Mouse (Mus musculus): ENCODE results near the gene Dmkn.

Dmkn gene

DNA sequence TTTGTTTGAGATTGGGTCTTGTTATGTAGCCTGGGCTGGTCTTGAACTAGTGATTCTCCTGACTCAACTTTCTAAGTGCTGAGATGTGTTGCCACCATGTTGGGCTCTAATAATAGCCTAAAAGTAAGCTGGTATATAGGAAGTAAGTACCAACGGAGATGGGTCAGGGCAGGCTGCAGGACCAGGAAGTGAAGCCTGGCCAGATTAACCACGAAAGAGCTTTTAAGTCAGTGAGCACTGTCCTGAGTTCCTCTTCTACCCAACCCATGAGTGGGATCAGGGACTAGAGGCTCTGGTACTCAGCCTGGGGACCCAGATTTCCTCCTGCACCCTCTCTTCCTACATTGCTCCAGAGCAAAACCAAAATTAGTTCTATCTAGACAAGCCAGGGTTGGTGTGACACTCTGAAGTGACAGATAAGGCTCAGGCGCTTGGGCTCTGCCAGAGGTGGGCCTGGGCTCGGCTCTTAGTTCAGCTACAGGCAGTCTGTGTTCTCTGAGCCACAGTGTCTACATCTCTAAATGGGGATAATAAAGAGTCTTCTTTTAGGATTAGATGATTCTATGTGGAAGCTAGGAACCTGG lies 1.7 kb upstream of the Dmkn start:
- DNase-seq (ENCODE audit: low spot score): no peak

DNA sequence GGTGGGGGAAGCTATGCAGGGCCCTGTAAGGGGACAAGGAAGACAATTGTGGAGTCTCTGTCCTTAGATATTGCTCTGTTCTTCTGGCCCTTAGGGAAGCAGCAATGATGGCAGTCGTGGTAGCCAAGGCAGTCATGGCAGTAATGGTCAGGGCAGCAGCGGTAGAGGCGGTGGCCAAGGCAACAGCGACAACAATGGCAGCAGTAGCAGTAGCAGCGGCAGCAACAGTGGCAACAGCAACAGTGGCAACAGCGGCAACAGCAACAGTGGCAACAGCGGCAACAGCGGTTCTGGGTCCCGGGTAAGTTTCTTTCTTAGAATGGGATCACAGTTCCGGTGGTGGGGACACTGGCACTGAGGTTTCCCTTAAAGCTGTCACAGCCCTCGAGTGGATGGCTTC lies 1.6 kb downstream of the Dmkn start:
- no peak for DNase-seq (ENCODE audit: low spot score)

DNA sequence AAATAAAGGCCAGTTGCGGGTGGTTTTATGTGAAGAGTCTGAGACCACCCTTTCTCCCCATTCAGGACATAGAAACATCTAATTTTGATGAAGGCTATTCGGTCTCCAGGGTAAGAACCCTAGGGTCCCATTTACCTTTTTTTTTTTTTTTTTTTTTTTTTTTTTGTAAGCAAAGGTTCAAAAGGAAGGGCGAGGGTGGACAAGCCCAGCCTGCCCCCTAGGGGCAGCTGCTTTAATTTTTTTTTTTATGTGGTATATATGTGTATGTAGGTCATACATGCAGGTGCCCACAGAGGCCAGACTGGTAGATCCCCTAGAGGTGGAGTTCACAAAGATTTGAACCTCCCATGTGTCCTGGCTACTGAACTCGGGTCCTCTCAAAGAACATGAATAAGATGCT lies 2.9 kb downstream of the Dmkn start:
- no peak for DNase-seq (ENCODE audit: low spot score)

DNA sequence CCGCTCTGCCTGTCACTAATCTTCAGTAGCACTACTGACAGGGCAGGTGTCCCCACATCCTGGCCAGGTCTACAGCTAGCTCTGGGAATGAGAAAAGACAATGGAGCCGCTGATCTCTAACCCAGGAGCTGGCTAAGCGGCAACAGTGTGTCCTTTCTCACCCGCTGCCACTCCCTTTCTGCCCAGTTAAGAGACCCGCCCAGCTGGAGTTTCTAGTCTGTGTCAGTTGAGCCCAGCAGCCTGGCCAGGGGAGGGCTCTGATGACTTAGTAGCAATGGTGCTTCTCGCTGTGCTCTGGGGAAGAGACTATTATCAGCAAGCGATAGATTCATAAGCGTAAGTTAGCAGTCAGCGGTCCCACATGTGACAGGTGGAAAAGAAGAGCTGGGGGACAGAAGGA lies 5.7 kb downstream of the Dmkn start:
- DNase-seq (ENCODE audit: low spot score): no peak

DNA sequence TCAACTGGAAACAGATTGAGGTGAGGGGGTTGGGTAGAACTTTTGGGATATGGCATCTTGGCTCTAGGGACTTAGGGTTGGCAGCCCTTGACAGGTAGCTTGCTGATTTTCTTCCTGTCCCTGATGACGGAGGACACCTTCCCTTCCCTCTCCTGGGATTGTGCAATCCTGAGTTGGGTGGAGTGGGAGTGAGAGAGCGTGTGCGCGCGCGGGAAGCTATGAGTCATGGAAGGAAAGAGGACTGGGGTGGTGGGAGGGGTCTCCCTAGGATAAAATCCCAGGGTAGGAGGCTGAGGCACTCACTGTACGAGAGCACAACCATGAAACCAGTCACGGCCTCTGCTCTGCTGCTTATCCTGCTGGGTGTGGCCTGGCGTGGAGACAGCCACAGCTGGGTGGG lies 12.5 kb downstream of the Dmkn start:
- no peak for DNase-seq (ENCODE audit: low spot score)

DNA sequence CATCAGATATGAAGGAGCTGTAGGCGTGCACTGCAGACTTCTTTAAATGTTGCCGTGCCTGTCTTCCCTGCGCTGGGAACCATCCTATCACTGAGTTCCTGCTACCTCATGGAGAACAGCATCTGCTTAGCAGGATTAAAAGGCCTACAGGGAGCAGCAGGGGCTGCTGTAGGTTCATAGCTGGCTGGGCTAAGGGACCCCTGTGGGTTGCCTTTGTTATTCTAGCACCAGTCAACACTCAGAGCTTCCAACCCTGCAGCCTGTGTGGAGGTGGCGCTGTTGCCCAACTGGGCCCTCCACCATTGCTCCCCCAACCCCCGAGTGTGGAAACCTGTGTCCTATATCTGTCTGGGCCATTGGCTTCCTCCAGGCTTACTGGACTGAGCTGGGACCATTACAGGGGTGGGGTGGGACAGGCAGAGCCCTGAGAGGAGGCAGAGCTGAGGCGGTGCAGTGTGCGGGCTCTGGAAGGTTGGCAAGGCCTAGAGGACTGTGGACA lies 13.6 kb downstream of the Dmkn start:
- no peak for DNase-seq (ENCODE audit: low spot score)

DNA sequence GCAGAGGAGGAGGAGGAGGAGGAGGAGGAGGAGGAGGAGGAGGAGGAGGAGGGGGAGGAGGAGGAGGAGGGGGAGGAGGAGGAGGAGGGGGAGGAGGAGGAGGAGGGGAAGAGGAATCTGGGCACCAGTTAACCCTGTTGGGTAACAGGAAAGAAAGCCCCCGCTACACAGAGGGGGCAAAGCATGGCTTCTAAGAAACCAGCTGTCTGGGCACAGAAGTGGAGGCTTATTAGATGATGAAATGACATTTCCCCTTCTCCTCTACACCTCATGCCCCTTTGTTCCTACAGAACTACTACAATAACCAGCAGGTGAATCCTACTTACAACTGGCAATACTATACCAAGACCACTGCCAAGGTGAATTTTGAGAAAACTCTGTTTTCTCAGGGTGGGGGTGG lies 14.4 kb downstream of the Dmkn start:
- DNase-seq (ENCODE audit: low spot score): no peak

DNA sequence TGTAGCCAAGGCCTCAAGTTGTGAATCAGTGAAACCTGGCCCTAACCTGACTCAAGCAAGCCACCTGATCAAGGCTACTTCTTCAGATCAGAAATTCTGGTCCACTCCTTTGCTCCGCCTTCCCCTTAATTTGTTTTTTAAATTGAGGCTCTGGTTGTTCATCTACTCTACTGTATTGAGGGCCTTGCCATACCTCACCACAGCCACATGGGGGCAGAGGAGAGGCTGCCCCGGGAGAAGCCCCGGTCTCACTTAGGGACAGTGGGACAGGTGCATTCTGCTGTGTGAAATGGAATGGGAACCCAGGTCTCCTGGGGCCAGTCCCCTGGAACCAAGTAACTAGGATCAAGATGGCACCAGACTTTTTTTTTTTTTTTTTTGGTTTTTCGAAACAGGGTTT lies 18.2 kb downstream of the Dmkn start:
- DNase-seq (ENCODE audit: low spot score): no peak

DNA sequence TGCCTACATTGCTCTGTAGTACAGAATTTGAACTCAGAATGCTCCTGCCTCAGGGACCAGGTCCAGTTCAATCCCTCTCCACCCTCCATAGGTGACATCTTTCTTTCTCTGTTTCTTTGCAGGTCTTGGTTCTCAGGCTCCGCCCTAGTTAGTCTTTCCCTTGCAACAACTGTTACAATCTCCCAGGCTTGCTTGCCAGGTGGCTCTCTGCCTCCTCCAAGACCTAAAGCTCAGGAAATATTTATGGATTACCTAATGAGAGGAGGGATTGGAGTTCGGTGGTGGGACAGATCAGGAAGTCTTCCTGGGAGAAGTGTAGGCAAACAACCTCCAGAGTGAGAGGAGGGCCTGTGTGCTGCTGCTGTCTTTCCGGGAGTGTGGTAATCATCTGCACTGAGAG lies 19.1 kb downstream of the Dmkn start:
- DNase-seq (ENCODE audit: low spot score): no peak

DNA sequence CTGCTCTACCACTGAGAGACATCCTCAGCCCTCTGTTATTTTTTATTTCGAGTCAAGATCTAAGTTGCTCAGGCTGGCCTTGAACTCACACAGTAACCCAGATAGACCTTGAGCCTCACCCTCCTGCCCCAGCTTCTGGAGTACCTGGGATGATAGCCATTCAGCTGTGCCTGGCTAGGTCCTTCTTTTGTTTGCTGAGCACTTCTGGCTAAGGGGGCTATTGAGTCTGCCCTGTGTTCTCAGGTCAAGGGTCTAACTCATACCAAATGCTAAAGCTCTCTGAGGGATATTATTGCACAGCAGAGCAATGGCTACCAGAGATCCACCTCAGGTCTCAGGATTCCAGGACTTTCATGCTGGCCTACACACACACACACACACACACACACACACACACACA lies 21.6 kb downstream of the Dmkn start:
- no peak for DNase-seq (ENCODE audit: low spot score)

DNA sequence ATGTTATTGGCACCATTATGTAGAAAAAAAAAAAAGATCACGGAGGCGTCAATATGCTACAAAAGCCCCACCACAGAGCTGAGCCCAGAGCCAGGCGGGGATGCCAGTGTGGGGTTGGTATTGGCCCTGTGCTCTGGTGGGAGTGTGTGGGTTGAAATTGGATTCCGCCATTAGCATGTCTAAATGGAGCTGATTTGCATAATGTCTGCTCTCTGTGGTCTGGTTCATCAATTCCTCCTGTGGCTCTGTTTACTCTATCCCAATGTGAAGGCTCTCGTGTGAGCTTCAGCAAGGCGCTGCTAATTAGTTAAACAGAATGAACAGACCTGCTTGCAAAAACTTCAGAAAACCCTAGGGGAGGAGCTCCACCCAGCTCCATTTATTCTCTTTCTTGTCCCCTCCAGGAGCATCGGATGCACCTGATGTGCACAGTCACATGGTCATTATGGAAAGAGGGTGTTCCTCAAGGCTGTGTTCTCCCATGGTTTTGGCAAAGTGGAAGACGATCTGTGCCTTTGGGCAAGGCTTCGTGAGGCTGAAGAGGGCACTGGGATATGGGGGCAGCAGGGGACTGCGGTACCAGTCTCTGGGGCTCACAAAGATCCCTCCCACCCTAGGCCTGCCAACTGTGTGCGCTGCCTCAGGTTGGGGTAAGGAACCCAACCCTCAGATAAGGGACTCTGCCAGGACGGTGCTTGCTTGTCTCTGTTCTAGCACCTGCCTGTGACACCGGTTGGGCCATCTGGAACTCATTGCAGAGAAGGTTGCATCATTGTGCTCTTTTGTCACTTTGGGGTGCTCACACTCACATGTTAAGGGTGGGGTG lies 22.4 kb downstream of the Dmkn start:
- DNase-seq (ENCODE audit: low spot score): no peak

DNA sequence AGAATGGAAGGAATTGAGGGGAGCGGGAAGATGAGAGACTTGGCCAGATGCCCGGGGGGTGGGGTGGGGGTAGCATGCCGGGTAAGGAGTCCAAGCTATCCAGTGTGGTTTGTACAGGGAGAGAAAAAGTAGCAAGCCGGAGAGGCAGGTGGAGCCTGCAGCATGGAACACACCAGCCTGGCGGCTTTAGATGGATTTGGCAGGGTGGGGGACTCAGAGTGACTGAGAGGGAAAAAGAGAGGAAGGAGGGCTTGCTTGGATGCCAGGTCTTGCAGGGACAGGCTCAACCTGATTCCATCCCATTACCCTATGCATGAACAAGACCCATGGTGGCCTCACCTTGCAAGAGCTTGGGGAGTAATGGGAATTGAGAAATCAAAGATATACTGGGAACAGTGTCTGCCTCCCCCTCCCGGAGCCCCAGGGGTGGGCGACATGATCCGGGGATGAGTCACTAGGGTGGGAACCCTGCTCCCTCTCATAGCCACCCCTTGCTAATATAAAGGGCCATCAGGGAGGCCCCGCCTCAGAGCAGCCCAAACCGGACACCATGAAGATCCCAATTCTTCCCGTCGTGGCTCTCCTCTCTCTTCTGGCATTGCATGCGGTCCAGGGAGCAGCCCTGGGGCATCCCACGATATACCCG lies 23.9 kb downstream of the Dmkn start, which contains the start of gene Krtdap:
Gene Krtdap, plus strand, starts transcription at position 520 of the 646 bp plus-strand sequence.
- no peak for DNase-seq (ENCODE audit: low spot score)

DNA sequence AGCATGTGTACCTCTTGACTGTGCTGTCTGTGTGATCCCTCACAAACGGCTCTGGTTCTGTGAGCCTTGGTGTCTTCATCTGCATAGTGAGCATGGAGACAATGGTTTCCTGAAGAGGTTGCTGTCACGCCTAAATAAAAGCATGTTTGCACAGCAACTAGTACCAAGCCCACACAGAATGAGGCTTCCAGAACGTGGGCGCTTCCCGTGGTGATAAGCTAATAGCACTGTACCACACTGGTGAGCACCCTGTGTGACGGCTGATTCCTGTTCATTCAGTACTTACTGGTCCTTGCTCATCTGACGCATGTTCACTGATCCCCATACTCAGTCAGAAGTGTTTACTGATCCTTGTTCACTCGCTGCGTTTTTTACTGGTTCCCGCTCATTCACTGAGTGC lies 26.6 kb downstream of the Dmkn start:
- DNase-seq (ENCODE audit: low spot score): no peak

DNA sequence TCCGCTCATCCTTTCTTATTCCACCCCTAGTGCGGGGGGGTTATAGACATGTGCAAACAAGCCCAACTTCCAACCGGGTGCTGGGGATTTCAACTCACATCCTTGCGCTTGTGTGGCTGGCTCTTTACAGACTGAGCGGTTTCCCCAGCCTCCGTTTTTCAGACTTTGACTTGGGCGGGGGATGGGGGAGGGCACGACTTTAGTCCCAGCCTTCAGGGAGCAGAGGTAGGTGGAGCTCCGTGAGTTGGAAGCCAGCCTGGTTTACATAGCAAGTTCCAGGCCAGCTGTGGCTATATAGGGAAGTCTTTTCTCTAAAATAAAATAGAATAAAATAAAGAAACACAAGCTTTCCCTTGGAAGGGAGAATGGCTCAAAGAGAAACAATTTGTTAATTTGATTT lies 28.4 kb downstream of the Dmkn start:
- DNase-seq (ENCODE audit: low spot score): no peak

DNA sequence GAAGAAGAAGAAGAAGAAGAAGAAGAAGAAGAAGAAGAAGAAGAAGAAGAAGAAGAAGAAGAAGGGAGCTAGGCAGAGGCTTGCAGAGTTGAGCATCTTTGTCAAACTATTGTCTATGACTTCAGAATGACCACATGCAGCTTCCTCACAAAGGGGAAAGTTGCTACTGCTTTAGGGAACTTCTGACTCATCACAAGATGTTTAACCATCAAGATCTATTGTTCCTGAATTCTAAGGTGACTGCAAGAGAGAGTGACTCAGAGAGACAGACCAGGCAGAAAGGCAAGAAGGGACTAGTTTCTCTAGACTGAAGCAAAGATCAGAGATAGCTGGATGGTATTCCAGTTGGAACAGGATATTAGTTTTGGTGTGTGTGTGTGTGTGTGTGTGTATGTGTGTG lies 31.4 kb downstream of the Dmkn start:
- no peak for DNase-seq (ENCODE audit: low spot score)

DNA sequence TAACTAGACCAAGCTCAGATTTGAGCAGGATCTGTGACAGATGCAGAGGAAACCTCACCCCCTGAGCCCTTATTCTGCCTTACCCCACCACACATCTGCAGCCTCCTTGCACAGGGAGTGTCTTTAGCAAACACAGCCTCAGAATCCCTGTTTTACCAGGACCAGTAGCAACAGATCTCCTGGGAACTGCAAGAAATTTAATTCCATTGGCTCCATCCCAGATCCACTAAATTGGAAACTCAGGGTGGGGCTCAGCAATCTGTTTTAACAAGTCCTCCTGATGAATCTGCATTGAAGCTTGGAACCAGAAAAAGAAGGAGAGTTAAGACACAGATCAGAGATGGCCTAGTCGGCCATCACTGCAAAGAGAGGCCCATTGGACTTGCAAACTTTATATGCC lies 33.2 kb downstream of the Dmkn start:
- no peak for DNase-seq (ENCODE audit: low spot score)

DNA sequence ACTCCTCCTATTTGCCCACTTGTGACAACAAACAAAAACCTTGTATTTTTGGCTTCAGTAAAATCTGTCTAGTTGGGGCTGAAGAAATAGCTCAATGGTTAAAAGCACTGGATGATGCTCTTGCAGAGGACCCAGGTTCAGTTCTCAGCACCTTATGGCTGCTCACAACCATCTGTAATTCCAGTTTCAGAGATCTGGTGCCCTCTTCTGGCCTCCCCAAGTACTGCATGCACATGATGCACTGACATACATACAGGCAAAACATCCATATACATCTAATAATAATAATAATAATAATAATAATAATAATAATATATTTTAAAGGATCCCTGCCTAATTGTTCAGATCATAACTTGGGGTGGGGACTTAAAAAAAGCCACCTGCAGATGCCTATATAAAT lies 37.1 kb downstream of the Dmkn start:
- no peak for DNase-seq (ENCODE audit: low spot score)

DNA sequence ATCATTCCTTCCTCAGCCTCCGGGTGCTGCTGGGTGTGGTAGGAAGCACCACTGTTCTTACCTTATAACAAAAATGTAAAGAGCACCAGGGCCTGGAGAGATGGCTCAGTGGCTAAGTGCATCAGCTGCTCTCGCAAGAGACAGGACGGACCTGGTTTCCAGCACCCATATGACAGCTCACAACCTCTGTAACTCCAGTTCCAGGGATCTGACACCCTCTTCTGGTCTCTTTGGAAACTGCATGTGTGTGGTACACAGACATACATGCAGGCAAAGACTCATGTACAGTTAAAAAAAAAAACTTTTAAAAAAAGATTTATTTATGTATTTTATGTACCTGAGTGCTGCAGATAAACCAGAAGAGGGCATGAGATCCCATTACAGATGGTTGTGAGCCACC lies 39.7 kb downstream of the Dmkn start:
- no peak for DNase-seq (ENCODE audit: low spot score)

DNA sequence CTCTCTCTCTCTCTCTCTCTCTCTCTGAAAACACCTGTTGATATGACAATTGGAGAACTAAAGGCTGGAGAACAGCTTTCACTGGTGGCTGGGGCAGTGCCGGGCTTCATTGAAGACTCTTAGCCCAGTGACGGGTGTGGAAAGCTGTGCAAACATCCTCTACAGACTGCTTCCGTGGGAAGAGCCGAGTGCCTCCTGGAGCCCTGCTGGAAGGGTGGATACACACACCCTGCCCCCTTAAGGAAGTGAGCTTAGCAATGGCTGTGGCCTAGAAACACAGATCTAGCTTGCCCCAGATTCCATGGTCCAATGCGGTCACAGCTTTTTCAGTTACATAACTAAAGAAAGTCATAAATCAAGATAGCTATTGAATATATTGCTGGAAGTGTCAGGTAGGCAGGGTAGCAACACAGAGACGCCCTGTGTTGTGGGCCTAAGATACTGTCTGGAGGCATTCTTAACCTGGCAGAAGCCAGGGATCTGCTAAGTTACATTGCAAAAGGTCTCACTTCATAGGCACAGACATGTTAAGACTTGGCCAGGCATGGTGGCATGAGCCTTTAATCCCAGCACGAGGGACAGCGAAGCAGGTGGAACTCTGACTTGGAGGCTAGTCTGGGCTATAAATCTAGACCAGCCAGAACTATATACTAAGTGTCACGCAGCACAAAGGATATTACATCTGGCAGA lies 40.6 kb downstream of the Dmkn start:
- no peak for DNase-seq (ENCODE audit: low spot score)

DNA sequence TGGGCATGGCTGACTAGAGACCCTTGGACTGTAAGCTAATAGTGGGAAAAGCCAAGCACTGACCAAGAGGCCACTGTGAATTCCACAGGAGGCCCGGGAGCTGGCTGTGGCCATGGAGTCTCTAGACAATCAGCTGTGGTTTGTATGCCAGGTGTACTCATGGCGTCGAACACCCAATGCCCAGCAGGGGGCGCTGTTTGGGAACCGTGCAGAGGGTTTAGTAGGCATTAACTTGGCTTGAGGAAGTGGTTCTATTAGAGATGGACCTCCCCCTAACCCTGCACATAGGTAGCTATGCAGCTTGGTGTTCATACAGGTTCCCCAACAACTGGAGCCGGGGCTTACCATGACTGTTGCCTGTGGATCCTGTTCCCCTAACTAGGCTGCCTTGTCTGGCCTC lies 42.4 kb downstream of the Dmkn start:
- DNase-seq (ENCODE audit: low spot score): peak; percentile 44

DNA sequence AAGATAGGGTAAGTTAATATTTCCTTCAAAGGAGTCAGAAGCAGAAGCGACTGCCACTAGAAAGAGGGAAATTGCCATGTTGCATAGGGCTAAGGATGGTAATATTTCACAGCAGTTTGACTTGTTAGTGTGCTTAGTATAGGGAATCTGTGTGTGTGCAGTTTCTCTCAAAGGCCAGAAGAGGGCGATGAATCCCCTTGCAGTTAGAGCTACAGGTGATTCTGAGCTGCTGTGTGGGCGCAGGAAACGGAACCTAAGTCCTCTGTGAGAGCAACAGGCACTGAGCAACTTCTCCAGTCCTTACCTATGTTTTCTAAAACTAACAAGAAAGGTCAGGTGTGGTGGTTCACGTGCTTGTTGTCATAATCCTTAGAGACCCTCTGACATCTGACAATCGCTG lies 46.8 kb downstream of the Dmkn start:
- DNase-seq (ENCODE audit: low spot score): no peak

DNA sequence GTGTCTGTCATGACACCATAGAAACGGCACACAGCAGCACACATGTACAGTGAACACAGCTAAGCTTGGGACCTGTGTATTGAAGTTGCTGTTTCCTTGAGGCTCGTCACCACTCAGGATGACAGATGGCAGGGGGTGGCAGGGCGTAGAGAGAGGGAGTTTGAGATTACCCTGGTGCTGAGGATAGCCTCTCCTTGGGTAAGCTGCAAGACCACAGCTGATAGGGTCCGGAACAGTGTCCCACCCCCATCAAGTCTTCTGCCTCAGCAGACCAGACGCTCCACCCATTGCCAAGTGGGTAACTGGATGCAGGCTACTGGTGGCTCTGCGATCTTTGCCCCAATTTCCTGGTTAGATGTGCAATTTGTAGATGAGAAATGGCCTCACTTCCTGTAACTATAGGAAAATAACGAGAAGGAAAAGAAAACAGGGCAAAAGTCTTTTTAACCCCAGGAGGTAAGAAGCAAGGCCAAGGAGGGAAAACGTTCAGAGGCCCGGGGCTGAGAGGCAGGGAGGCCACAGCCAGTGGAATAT lies 48.3 kb downstream of the Dmkn start:
- no peak for DNase-seq (ENCODE audit: low spot score)
